Mouse (Mus musculus) cerebellum, adult 2 months (tissue): ENCODE measurements around the gene Tet3.

ENCODE experiments used
- CTCF ChIP-seq: fragments of 200-500 bp; IDR thresholded peaks from 2 replicates; pipeline ENCODE4 v1.5.1; 2011; ENCODE audit warnings: low read depth, mild to moderate bottlenecking, control low read depth, low read length, moderate library complexity, borderline replicate concordance; ENCODE audit not compliant: insufficient read depth
- POLR2A ChIP-seq: fragments of 200-500 bp; IDR thresholded peaks from 2 replicates; pipeline ENCODE4 v1.6.1; 2011; ENCODE audit warnings: low read length, control low read depth, borderline replicate concordance; ENCODE audit not compliant: insufficient read depth

- TF ChIP-seq POLR2A (no peak), CTCF (no peak)
Observed at GRCm38 (mm10) chr6:83408510-83408909, 50.4 kb downstream of the Tet3 start.
